Mouse (Mus musculus) liver, embryonic 14.5 days (tissue): ENCODE results near the gene Ucp3.

Experiments
- CTCF ChIP-seq: IDR thresholded peaks from 2 replicates; pipeline ENCODE4 v1.5.1; 2016; ENCODE audit warnings: antibody characterized with exemption, low read depth, control low read depth
- EP300 ChIP-seq: IDR thresholded peaks from 2 replicates; pipeline ENCODE4 v1.6.1; 2016; ENCODE audit warnings: antibody characterized with exemption, low read depth

DNA sequence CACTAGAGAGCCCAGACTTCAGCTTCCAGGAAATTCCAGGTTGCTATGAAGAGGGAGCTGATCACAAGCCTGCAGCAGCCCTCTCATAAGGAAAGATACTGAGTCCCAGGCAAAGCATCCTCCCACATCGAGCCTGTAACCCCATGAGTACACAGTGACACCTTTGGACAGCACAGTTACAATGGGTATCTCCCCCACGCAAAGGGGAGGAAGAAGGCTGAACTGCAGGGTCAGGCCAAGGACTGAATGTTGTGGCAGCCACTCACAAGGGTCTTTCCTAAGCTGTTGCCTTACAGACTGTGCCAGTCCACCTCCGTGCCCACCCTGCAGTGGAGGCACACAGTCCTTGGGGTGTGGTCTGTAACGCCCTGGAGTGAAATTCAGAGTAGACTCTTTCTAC is 33.7 kb downstream of the Ucp3 start:
- TF ChIP-seq CTCF = 0 out of 2 replicates have a peak, but pooled peaks have one; percentile 14
- TF ChIP-seq EP300 = no peak
